Mouse (Mus musculus) left cerebral cortex, adult 11 months (tissue): ENCODE data around the gene Fam173a.
"Not testable (repeated sequence)": the region's sequence is repeated elsewhere in the genome, so short reads cannot be mapped to it uniquely, and the experiment has no call there.

Source experiments
- DNase-seq: peaks from one replicate; pipeline ENCODE4 v3.0.0; 2022; ENCODE audit warnings: low spot score

The Fam173a gene

DNA sequence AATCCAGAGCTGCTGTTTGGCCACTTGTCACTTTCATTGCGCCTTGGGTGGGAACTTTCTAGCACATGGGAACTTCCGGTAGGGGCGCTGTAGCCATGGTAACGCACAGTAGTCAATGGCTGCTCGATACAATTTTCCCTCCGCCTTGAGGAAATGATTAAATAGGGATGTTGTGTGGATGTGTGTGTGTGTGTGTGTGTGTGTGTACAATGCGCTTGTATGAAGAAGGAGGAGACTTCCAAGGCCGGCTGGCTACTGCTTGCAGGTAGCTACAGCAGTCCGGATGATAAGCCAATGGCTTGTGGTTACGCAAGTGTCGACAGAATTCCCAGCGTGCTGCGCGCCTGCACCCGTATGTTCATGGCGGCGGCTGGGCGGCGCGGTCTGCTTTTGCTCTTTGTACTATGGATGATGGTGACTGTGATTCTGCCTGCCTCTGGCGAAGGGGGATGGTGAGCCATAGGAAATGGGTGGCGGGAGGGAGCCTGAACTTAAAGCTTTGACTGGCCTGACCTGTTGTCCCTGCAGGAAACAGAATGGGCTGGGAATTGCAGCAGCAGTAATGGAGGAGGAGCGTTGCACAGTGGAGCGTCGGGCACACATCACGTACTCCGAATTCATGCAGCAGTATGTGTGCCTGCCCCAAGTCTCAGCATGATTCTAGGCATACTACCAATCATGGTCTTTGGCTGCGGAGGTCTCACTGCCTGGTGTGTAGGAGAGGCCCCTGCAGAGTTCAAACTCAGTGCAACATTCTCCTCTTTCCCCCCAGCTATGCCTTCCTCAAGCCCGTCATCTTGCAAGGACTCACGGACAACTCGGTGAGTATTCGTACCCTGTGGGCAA lies 36.2 kb upstream of the Fam173a start, which contains the start of gene Jmjd8:
Gene Jmjd8, plus strand, starts transcription at position 156 of the 846 bp plus-strand sequence.
- DNase-seq = no peak

DNA sequence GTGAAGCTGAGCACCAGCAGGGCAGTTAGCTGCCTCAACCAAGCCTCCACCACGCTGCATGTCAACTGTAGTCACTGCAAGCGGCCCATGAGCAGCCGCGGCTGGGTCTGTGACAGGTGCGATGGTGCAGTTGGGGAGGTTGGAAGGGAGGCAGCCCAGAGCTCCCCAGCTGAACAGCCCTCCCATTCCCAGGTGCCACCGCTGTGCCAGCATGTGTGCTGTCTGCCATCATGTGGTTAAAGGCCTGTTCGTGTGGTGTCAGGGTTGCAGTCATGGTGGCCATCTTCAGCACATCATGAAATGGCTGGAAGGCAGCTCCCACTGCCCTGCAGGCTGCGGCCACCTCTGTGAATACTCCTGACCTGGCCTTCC lies 35.5 kb upstream of the Fam173a start:
- no peak for DNase-seq

DNA sequence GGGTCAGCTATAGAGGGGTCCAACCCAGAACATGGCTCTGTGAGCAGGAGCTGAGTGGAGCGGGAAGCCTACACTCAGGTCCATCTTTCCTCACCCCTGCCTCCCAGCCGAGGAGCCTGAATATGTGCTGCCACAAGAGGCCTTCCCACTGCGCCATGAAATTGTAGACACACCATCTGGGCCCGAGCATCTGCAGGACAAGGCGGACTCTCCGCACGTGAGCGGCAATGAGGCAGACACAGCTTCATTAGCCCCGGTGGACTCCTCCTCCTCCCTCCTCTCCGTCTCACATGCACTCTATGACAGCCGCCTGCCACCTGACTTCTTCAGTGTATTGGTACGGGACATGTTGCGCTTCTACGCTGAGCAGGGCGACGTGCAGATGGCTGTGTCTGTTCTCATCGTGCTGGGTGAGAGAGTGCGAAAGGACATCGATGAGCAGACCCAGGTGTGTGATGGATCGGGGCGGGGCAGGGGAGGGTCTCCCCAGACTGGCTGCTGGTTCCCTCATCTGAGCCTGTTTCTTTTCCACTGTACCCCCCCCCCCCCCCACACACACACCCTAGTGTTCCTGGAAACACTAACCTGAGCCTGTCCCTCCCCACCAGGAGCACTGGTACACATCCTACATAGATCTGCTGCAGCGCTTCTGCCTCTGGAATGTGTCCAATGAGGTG lies 35.0 kb upstream of the Fam173a start:
- no peak for DNase-seq

DNA sequence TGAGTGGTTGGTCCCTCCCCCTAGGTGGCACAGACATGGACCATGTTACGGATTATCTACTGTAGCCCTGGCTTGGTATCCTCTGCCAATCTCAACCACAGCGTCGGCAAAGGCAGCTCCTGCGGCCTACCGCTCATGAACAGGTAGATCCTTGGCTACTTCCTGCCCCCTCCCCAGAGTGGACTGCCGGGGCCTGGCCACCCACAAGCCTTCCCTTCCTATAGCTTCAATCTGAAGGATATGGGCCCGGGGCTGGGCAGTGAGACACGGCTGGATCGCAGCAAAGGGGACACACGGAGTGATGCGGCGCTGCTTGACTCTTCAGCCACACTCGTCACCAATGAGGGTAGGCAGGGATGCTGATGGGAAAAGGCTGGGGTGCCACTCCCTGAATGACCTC lies 34.3 kb upstream of the Fam173a start:
- DNase-seq = no peak

DNA sequence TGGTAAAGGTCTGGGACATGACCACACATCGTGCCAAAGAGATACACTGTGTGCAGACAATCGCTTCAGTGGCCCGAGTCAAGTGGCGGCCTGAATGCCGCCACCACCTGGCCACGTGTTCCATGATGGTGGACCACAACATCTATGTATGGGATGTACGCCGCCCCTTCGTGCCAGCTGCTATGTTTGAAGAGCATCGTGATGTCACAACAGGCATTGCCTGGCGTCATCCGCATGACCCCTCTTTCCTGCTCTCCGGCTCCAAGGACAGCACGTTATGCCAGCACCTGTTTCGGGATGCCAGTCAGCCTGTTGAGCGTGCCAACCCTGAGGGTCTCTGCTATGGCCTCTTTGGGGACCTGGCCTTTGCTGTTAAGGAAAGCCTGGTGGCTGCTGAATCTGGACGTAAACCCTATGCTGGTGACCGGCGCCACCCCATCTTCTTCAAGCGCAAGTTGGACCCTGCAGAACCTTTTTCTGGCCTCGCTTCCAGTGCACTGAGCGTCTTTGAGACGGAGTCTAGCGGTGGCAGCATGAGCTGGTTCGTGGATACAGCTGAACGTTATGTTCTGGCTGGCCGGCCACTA lies 33.4 kb upstream of the Fam173a start:
- DNase-seq = no peak

DNA sequence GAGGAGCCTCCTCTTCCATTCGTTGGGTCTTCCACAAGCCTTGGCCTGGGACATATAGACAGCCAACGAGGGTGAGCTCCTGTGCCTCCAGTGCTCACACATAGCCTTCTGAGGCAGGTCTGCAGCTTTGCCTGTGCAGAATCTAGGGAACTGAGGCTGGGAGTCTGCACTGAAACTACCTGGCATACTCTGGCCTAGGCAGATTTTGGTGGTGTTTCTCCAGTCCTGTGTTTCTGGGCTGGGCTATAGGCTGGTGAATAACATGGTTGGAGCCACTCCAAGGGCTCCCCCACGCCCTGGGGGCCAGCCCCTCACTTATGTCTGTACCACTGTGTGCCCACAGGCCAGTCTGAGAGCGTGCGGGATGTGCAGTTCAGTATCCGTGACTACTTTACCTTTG lies 32.6 kb upstream of the Fam173a start:
- DNase-seq = no peak

DNA sequence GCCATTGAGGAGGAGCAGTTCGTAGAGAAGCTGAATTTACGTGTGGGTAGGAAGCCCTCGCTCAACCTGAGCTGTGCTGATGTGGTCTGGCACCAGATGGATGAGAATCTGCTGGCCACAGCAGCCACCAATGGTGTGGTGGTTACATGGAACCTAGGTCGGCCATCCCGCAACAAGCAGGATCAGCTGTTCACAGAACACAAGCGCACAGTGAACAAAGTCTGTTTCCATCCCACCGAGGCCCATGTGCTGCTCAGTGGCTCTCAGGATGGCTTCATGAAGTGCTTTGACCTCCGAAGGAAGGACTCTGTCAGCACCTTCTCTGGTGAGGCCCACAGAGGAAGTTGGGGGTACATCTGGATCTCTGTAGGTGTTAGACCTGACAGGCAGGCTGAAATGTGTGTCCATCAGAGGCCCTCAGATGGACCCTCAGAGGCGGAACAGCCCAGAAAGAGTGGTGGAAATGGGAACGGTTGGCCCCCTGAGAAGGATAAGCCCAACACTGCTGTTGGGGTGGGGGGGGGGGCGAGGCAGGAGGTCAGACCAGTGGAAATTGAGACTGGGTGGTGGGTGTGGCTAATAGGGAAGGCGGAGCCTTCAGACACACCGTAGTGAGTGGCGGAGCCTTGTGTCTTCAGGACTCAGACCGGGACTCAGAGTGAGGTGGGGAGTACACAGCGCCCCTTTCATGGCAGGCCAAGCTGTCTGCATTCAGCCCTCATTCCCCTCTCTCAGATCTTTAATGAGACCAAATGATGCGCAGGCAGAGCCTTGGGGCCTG lies 31.9 kb upstream of the Fam173a start:
- no peak for DNase-seq

DNA sequence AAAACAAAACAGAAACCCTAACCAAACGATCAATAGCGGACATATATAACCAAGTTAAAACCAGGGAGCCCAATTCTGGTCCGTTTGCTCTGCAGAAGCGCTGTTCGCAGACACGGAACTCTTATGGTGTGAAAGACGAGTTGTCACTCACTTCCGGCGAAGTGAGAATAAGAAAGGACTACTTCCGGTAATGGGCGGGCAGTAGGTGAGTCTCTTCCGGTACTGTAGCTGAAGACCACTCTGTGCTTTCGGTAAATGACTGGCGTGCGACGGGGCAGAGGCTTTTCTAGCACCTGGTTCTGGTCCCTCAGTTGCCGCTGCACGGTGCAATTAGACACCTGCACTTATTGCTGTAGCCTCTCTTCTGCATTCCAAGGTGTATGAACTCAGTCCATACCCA lies 30.8 kb upstream of the Fam173a start, which contains the start of gene Wdr24:
Gene Wdr24, plus strand, starts transcription at position 176 of the 400 bp plus-strand sequence.
- DNase-seq = peak; percentile 81

DNA sequence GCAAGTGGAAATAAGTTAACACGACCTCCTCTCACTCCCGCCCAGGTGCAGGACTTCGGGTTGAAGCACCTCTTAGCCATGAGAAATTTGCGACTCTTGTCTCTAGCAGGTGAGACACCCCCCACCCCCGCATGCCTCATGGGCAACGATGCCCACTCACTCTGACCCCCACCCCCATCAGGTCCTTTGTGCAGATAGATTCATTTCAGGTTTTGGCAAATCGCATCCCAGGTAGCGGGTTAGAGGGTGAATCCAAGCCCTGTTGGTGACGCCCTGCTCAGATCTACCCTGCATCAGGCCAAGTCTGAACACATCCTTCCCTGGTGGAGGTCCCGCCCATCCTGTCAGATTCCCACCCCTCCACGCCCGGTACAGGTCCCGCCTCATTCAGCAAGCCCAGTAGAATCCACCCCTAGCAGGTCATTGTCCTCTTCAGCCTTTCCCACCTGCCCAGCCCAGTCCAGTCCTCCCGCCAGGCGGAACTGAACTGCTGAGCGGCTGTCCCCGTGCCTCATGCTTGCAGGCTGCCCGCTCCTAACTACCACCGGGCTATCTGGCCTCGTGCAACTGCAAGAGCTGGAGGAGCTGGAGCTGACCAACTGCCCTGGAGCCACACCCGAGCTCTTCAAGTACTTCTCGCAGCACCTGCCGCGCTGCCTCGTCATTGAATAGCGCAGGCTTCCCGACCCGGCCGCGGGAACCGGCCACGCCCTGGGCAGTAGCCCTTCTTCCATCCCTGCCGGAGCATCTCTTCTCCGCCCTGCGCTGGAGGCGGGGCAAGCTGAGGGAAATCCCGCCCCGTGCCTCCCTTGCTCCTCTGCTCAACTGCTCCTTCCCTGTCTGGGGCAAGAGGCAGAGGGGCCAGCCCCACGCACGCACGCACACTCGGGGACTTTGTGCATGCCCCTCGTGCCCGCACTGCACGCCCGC lies 26.4 kb upstream of the Fam173a start:
- DNase-seq = no peak

DNA sequence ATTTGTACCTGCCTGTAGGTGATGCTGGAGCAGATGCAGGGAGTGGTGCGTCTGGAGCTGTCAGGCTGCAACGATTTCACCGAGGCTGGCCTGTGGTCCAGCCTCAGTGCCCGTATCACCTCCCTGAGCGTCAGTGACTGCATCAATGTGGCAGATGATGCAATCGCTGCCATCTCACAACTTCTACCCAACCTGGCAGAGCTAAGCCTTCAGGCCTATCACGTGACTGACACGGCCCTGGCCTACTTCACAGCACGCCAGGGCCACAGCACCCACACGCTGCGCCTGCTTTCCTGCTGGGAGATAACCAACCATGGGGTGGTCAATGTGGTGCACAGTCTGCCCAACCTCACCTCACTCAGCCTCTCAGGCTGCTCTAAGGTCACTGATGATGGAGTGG lies 25.0 kb upstream of the Fam173a start:
- DNase-seq = no peak

DNA sequence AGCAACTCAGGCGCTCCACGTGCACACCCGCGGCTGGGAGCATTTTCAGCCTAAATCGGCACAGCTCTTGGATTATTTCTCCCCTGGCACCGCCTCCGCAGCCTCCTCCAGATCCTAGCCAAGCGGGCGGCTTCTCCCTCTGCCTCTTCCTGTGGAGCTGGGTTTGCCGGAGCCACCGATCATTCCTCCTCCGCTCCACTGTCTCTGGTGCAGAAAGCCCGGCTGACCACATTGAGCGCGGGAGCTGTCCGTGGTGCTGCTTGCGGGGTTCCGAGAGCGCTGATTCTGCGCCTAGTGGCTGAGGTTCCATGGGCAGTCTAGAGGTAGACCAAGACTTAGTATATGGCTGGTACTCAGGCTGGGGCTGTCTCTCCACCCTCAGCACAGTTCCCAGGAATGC lies 20.8 kb upstream of the Fam173a start:
- DNase-seq = peak; percentile 79

DNA sequence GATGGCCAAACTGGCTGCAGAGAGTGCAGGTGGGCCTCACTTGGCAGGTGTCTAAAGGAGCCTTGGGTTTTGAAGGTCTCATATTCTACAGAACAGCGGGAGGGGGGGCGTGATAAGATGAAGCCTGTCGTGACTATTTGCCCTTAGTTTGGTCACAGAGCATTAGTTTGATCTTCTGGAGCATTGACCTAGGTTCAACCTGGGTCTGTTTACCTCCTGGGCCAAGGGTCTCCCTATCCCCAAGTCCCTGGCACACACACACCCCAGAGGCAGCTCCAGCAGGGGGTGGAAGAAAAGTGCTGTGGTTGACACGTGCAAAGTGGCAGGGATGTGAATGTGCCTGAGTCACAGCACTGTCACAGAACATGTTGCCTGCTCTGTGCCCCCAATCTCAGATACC lies 18.2 kb upstream of the Fam173a start:
- no peak for DNase-seq

DNA sequence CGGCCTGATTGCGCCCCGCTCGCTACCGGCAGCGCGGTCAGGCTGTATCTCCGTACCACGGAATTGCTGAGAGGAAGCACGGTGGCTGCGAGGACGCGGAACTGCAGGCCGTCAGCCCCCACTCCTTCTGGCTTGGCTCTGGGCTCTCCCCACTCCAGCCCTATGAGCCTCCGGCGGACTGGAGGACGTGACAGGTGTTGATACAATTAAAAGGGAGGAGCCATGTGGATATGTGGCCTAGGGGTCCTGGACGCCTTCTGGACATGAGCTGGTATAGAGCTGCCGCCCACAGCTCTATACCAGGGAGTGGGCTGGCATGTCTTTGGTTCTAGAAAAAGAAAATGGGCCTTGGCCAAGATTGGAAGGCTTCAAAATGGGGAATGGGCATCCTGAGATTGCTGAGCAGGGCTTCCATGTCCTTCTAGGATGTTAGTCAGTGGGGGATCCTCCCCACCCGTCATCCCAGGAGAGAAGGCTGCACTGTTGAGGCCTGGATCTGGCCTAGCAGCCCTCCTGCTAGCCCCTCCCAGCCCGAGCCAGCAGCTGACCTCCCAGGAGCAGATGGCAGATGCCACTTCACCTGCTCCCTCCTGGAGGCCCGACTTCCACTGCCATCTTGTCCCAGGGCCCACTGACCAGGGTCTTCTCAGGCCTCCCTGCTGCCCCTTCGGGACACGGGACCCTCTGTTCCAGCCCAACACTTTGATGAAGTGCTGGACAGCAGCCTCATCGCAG lies 17.1 kb upstream of the Fam173a start:
- no peak for DNase-seq

DNA sequence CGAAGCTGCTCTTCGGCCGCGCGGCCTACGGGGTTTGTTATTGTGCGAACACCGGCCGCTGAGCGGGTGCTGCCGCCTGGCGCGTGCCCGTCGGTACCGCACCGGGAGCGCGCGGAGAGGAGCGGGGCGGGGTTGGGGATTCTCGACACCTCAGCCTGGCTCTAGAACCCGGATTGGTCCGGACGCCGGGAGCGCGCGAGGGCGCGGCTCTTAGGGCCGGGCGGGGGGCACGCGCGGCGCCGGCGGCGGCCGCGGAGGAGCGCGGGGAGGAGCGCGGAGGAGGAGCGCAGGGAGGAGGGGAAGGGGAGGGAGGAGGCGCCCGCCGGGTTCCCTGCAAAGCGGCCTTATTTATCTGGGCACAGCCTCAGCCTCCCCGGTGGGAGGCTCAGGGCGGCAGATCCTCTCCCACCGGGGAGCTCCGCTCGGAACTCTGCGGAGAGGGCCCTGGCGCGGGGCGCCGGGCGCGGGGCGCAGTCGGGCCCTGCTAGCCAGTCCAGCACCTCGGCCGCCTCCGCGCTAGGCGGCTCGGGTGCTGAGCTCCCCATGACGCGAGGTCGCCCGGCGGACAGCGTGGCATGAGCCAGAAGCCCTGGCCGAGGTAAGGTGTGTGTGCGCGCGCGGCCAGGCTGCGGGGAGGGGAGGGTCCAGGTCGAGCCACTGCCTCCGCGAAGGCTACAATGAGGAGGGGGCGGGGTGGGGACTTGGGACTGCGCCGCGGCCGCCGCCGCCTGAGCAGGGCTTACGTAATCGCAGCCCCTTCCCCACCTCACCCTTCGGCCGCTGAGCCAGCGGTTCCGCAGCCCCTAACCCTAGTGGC lies 16.3 kb upstream of the Fam173a start, which contains the start of gene Fbxl16:
Gene Fbxl16, plus strand, starts transcription at position 297 of the 817 bp plus-strand sequence.
- DNase-seq = peak; percentile 85

DNA sequence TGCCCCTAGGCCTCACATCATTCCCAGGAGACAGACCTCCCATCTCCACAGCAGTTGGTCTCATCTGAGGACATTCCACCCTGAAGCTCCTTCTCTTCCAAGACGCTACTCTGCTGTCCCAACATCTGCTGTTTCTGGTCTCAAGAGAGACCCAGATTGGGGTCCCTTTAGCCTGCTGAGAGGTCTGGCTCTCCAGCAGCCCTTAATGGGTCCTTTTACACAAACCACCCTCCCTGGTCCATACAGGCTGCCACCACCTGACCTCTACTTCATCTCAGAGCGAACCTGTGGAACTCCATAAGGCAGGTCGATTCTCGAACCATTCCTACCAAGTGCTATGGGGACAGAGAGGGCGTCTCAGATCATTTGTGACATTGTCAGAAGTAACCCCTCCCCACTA lies 15.3 kb upstream of the Fam173a start:
- no peak for DNase-seq

DNA sequence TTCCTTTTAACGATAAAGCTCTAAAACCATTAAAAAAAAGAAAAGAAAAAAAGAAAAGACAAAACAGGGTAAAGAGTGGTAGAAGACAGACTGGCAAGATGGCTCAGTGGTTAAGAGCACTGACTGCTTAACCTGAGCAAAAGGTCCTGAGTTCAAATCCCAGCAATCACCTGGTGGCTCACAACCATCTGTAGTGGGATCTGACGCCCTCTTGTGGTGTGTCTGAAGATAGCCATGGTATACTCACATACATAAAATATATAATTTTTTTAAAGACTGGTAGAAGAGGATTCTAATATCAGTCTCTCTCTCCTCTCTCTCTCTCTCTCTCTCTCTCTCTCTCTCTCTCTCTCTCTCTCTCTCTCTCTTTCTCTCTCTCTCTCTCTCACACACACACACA lies 14.8 kb upstream of the Fam173a start:
- not testable (repeated sequence) for DNase-seq

DNA sequence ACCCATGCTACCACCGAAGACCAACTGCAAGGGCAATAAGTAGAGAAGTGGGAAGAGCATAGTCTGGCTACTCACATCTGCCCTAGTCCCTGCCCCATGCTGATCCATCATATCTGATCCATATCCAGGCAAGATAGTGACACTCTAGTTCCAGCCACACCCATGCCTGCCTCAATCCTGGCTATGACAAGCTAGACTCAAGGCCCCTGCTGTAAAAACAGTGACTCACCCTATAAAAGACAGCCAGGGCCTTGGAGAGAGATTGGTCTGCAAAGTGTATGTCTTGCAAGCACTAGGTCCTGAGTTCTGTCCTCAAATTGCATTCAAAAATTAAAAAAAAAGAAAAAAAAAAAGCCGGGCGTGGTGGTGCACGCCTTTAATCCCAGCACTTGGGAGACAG lies 13.8 kb upstream of the Fam173a start:
- no peak for DNase-seq

DNA sequence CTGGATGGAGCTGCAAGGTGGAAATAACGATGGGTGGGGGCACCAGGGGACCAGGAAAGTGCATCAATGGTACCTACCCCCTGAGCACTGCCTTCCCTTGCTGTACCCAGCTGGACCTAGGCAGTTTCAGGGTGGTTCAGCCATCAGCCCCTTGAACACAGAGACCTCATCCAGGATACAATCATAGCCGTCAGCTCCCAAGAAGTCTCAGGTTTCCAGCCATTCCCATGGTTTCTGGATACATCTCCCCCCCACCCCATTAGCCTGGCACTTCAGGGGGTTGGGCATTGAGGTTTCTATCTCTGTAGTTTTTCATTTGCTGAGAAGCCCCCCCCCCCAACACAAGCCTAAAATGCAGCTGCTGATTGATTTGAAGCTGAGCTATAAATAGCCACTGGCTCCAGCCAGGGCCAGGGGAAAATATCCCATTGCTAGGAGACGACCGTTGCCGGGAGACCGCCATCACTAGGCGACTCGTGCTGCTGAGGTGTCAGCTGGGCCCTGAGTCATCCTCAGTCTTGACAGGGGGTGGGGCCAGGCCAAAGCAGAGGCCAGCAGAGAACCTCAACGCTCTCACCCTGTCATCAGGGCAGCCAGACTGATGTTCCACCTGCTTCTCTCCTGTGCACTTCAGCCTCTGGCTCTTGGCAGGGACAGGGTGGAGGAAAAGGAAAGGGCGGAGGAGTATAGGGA lies 10.3 kb upstream of the Fam173a start:
- peak; percentile 71 for DNase-seq

DNA sequence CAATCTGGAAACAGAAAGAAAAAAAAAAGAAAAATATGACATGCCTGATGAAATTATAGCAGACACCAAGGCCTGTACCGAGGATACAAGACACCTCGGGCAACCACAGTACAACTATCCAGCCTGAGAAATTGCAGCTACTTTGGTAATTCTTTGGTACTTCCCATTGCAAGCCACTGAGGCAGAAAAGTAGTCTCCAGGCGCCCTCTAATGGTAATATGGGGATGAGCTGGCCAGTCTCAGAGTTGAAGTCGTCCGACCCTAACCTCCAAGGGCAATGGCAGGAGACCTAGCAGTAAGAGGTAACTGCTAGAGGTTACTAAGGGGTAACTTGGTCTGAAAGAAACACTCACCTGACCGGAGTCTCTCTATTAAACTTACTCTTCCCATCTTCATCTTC lies 8.3 kb upstream of the Fam173a start:
- DNase-seq = peak; percentile 70
